Mouse (Mus musculus) adrenal gland, postnatal 25 days (tissue): Measurements from ENCODE around the gene Ptx4. TPM values are rescaled to one million over a fixed set of nuclear protein-coding genes. Genes with fewer than 3 reads are reported as not detected.
"Not testable (repeated sequence)": the region's sequence is repeated elsewhere in the genome, so short reads cannot be mapped to it uniquely, and the experiment has no call there.

Experiments used
- DNase-seq: peaks from one replicate; pipeline ENCODE4 v3.0.0; 2021; ENCODE audit warnings: mixed read lengths
- total RNA-seq: library from RNA; stranded (reverse); gene quantifications from 2 replicates; pipeline ENCODE4 v1.2.3, GENCODE M21; 2021

The Ptx4 gene
- total RNA-seq, 1 experiment from 2014 or later, result not detected

- peak; percentile 95 for DNase-seq
Observed at GRCm38 (mm10) chr17:25115664-25116432, 4.7 kb upstream of the Ptx4 start, which contains the start of gene Telo2. Gene Telo2, minus strand, starts transcription at chr17:25115967.

- DNase-seq, result peak; percentile 39
Observed at GRCm38 (mm10) chr17:25117263-25117662, 3.3 kb upstream of the Ptx4 start.

GRCm38 (mm10) chr17:25123979-25124378 is 3.4 kb downstream of the Ptx4 start:
- no peak for DNase-seq

GRCm38 (mm10) chr17:25125442-25126060 is 5.0 kb downstream of the Ptx4 start:
- DNase-seq, result not testable (repeated sequence)

- DNase-seq, result peak; percentile 53
Observed at GRCm38 (mm10) chr17:25127079-25127478, 6.5 kb downstream of the Ptx4 start.

GRCm38 (mm10) chr17:25127681-25128080 is 7.1 kb downstream of the Ptx4 start:
- no peak for DNase-seq

- DNase-seq, result no peak
Observed at GRCm38 (mm10) chr17:25130060-25130459, 9.5 kb downstream of the Ptx4 start.

GRCm38 (mm10) chr17:25133275-25133698 is 12.7 kb downstream of the Ptx4 start, which contains the start of gene Clcn7:
Gene Clcn7, plus strand, starts transcription at chr17:25133391.
- peak; percentile 95 for DNase-seq

GRCm38 (mm10) chr17:25135622-25136021 is 15.1 kb downstream of the Ptx4 start:
- no peak for DNase-seq

GRCm38 (mm10) chr17:25138803-25139202 is 18.2 kb downstream of the Ptx4 start:
- DNase-seq, result no peak

GRCm38 (mm10) chr17:25139960-25140359 is 19.4 kb downstream of the Ptx4 start:
- DNase-seq, result no peak

GRCm38 (mm10) chr17:25162161-25162560 is 41.6 kb downstream of the Ptx4 start, which contains the start of gene Ccdc154:
Gene Ccdc154, plus strand, starts transcription at chr17:25162461.
- DNase-seq, result no peak

GRCm38 (mm10) chr17:25163387-25163786 is 42.8 kb downstream of the Ptx4 start:
- no peak for DNase-seq

GRCm38 (mm10) chr17:25164770-25165169 is 44.2 kb downstream of the Ptx4 start:
- DNase-seq, result no peak

- DNase-seq, result no peak
Observed at GRCm38 (mm10) chr17:25165970-25166671, 45.6 kb downstream of the Ptx4 start.

- no peak for DNase-seq
Observed at GRCm38 (mm10) chr17:25169706-25170105, 49.1 kb downstream of the Ptx4 start.

GRCm38 (mm10) chr17:25172558-25172957 is 52.0 kb downstream of the Ptx4 start:
- DNase-seq, result no peak

Other genes starting within 250 kb of the Ptx4 start
- gene Nubp2, start 234.4 kb upstream of the Ptx4 start, total RNA-seq, result 55.1 and 55.9 TPM in 2 replicates
- 29.2 and 30.9 TPM in 2 replicates for gene Spsb3, start 234.1 kb upstream of the Ptx4 start, total RNA-seq
- 54.0 and 69.2 TPM in 2 replicates for gene Eme2, start 225.7 kb upstream of the Ptx4 start, total RNA-seq
- 147 and 189 TPM in 2 replicates for gene Mrps34, start 225.6 kb upstream of the Ptx4 start, total RNA-seq
- gene Nme3, start 224.3 kb upstream of the Ptx4 start, total RNA-seq, result 85.2 and 112 TPM in 2 replicates
- gene Mapk8ip3, start 183.8 kb upstream of the Ptx4 start, total RNA-seq, result 157 and 177 TPM in 2 replicates
- gene Jpt2, start 160.1 kb upstream of the Ptx4 start, total RNA-seq, result 27.0 and 33.1 TPM in 2 replicates
- 25.9 and 26.7 TPM in 2 replicates for gene Cramp1l, start 105.0 kb upstream of the Ptx4 start, total RNA-seq
- 36.3 and 45.4 TPM in 2 replicates for gene Ift140, start 104.7 kb upstream of the Ptx4 start, total RNA-seq
- 27.7 and 31.5 TPM in 2 replicates for gene Tmem204, start 37.2 kb upstream of the Ptx4 start, total RNA-seq
- 26.3 and 27.2 TPM in 2 replicates for gene Telo2, start 4.8 kb upstream of the Ptx4 start, total RNA-seq
- gene Clcn7, start 12.6 kb downstream of the Ptx4 start, total RNA-seq, result 28.9 and 42.3 TPM in 2 replicates
- 0.15 TPM in 1 of 2 replicates, not detected in the other for gene Ccdc154, start 41.7 kb downstream of the Ptx4 start, total RNA-seq
- 0.49 TPM in 1 of 2 replicates, not detected in the other for gene Gm38655, start 54.7 kb downstream of the Ptx4 start, total RNA-seq
- 19.5 and 20.4 TPM in 2 replicates for gene BC003965, start 63.8 kb downstream of the Ptx4 start, total RNA-seq
- gene Unkl, start 67.6 kb downstream of the Ptx4 start, total RNA-seq, result 19.9 and 21.1 TPM in 2 replicates
- 42.4 and 50.1 TPM in 2 replicates for gene Gnptg, start 119.4 kb downstream of the Ptx4 start, total RNA-seq
- 25.0 and 28.4 TPM in 2 replicates for gene Tsr3, start 119.4 kb downstream of the Ptx4 start, total RNA-seq
- 6.8 and 15.0 TPM in 2 replicates for gene Baiap3, start 135.6 kb downstream of the Ptx4 start, total RNA-seq
- gene Ube2i, start 153.9 kb downstream of the Ptx4 start, total RNA-seq, result 234 and 263 TPM in 2 replicates
- 0.27 TPM in 1 of 2 replicates, not detected in the other for gene Prss34, start 177.6 kb downstream of the Ptx4 start, total RNA-seq
- not detected in 2 replicates for gene Prss28, start 187.9 kb downstream of the Ptx4 start, total RNA-seq
- gene Prss29, start 197.9 kb downstream of the Ptx4 start, total RNA-seq, result not detected in 2 replicates
- 0.58 TPM in 1 of 2 replicates, not detected in the other for gene Tpsab1, start 224.8 kb downstream of the Ptx4 start, total RNA-seq
- gene Tpsb2, start 245.5 kb downstream of the Ptx4 start, total RNA-seq, result 0.58 and 1.1 TPM in 2 replicates
- gene Tpsg1, start 248.5 kb downstream of the Ptx4 start, total RNA-seq, result not detected in 2 replicates